Mouse (Mus musculus) neural tube, embryonic 15.5 days (tissue): ENCODE data around the gene Tmem101. TPM values are rescaled to one million over a fixed set of nuclear protein-coding genes. Genes with fewer than 3 reads are reported as not detected.

Experiments
- ATAC-seq: fragments of 200-750 bp; cut with Nextera tagmentation; 2 replicates; pipeline ENCODE4 v1.8.0; 2017; ENCODE audit warnings: mild to moderate bottlenecking, moderate TSS enrichment, moderate library complexity; ENCODE audit not compliant: low FRiP score
- H3K27ac ChIP-seq: fragments of 300-500 bp; sonication (generic); replicated peaks from 2 replicates; pipeline ENCODE4 v1.5.1; 2015; ENCODE audit warnings: mild to moderate bottlenecking, inconsistent platforms
- H3K27me3 ChIP-seq: fragments of 300-500 bp; sonication (generic); replicated peaks from 2 replicates; pipeline ENCODE4 v1.6.1; 2015; ENCODE audit warnings: inconsistent platforms
- H3K36me3 ChIP-seq: fragments of 300-500 bp; sonication (generic); 2 replicates; pipeline ENCODE4 v1.6.1; 2015; ENCODE audit warnings: inconsistent platforms
- H3K4me1 ChIP-seq: fragments of 300-500 bp; sonication (generic); 2 replicates; pipeline ENCODE4 v1.6.1; 2015; ENCODE audit warnings: inconsistent platforms
- H3K4me2 ChIP-seq: fragments of 300-500 bp; sonication (generic); 2 replicates; pipeline ENCODE4 v1.6.1; 2015; ENCODE audit warnings: inconsistent platforms, mild to moderate bottlenecking, moderate library complexity
- H3K4me3 ChIP-seq: fragments of 300-500 bp; sonication (generic); replicated peaks from 2 replicates; pipeline ENCODE4 v1.5.1; 2015; ENCODE audit warnings: mild to moderate bottlenecking, inconsistent platforms
- H3K9ac ChIP-seq: fragments of 300-500 bp; sonication (generic); replicated peaks from 2 replicates; pipeline ENCODE4 v1.6.1; 2015; ENCODE audit warnings: mild to moderate bottlenecking, inconsistent platforms
- H3K9me3 ChIP-seq: fragments of 300-500 bp; sonication (generic); replicated peaks from 2 replicates; pipeline ENCODE4 v1.6.1; 2016; ENCODE audit warnings: inconsistent platforms
- WGBS: fragments of 180-500 bp; shearing (Covaris S2); methylation state at CpG from one replicate; pipeline ENCODE4 v1.1.7; 2015; ENCODE audit warnings: mixed read lengths; 5-methylcytosine and 5-hydroxymethylcytosine counted together
- polyA plus RNA-seq: library from polyadenylated mRNA; unstranded; fragments of >200 nt; fragmentation: Nextera tagmentation; extraction: Ambion mirVana; gene quantifications from 2 replicates; pipeline ENCODE4 v1.2.1, GENCODE M21; 2015

Gene Tmem101
- polyA plus RNA-seq, result 41.2 and 41.5 TPM in 2 replicates

DNA sequence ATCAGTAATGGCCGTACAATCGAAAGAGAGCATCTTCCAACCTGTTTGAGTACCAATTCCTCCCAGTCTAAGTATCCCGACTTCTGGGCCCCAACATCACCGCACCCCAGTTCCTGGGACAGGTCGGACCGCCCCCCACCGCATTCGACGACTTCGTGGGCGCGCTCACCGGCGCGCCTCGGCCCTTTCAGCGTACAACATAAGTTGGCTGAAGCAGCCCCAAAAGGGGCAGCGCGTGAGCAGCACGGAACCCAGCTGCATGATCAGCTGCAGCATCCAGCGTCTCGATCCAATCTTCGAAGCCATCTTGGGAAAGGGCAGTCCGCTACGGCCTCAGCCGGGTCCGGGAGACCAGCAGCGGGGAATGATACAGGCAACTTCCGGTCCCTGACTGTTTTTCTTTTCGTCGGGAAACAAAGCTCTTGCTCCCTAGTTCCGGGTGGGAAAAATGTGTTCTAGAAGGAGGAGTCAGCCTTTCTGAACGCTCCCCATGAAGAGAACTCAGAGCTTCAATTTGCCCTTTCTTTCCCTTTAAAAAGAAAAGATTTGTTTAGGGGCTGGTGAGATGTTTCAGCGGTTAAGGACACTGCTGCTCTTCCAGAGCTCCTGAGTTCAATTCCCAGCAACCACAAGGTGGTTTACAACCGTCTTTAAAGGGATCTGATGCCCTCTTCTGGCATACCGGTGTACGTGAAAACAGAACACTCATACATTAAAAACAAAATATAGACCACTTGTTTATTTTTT is at the start of gene Tmem101:
Gene Tmem101, minus strand, starts transcription at position 366 of the 747 bp plus-strand sequence.
- peak within 1 kb of the TSS; percentile 71 for H3K9ac ChIP-seq
- no peaks in the 10 kb centered on the region for H3K9me3 ChIP-seq
- H3K4me3 ChIP-seq, result peak within 1 kb of the TSS; percentile 64
- H3K36me3 ChIP-seq, result peaks cover 23% of the 10 kb centered on the region
- no peaks in the 10 kb centered on the region for H3K27me3 ChIP-seq
- WGBS, result under 1% methylated on average over 37 of the region's 37 CpGs
- H3K4me1 ChIP-seq, result peaks cover 15% of the 10 kb centered on the region
- ATAC-seq, result peak; percentile 90
- peak within 1 kb of the TSS; percentile 91 for H3K4me2 ChIP-seq
- peak within 1 kb of the TSS; percentile 83 for H3K27ac ChIP-seq

DNA sequence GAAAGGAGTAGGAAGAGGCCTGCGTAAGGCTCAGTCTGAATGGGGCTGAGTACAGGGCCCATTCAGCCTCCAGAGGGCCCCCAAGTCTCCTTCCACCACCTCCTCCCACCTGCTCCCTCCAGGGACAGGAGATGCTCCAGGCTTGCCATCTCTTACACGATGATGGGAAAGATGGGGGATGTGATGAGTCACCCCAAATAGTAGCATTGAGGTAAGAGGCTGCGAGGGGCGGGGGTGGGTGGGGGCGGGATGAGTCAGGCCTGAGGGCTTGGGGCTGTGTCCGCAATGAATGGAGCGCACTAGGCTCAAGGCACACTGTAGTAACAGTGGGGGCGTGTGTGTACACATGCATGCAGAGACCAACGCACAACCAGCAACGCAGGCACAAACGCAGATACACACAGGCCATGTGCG is 45.2 kb upstream of the Tmem101 start:
- peaks cover 97% of the 10 kb centered on the region for H3K36me3 ChIP-seq
- H3K9ac ChIP-seq, result no peak overlapping the region
- H3K4me1 ChIP-seq, result peaks cover 2% of the 10 kb centered on the region; the same call in 1 of the 2 replicates
- ATAC-seq, result no peak
- H3K9me3 ChIP-seq, result no peaks in the 10 kb centered on the region
- H3K4me3 ChIP-seq, result no peak overlapping the region
- no peak overlapping the region for H3K4me2 ChIP-seq
- H3K27ac ChIP-seq, result no peak overlapping the region
- H3K27me3 ChIP-seq, result no peaks in the 10 kb centered on the region
- 81% methylated on average over 12 of the region's 12 CpGs for WGBS

DNA sequence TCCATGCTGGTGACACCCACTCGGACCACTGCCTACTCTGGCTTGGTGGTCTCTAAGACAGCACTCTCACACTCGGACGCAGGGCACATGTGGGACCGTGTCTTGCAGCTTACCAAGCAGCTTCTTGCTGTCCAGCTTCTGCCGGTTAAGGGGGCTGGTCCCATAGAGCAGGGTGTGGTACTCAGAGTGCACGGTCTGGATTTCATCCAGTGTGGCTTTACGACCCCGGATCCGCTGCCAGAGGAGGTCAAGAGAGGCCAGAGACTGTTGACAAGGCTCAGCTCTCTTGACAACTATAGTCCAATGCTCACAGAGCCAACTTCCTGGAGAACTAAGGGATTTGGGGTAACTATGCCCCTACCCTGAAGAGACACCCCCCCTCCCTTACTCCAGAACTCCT is 43.7 kb upstream of the Tmem101 start:
- no peak overlapping the region for H3K9ac ChIP-seq
- WGBS, result 79% methylated on average over 9 of the region's 9 CpGs
- no peaks in the 10 kb centered on the region for H3K27me3 ChIP-seq
- H3K4me1 ChIP-seq, result no peaks in the 10 kb centered on the region
- H3K36me3 ChIP-seq, result peaks cover 97% of the 10 kb centered on the region
- no peak overlapping the region for H3K27ac ChIP-seq
- ATAC-seq, result no peak
- no peaks in the 10 kb centered on the region for H3K9me3 ChIP-seq
- H3K4me2 ChIP-seq, result no peak overlapping the region
- H3K4me3 ChIP-seq, result no peak overlapping the region

DNA sequence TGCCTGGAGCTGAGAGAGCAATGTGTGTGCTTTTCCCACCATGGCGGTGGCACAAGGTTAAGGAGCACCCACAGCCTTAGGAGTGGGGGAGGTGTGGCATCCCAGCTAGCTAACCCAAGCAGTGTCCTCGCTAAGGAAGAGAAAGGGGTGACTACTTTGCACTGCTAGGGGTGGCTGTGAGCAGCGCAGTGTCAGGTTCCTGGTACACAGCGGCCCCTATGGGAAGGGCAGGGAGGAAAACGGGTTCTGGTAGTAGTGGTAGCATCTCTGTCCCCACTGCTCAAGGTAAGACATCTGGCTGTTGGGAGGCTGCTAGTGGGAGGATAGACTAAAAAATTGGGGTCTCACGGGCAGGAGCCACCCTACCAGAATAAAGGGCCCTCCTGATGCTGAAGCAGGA is 42.0 kb upstream of the Tmem101 start:
- H3K9me3 ChIP-seq, result no peaks in the 10 kb centered on the region
- H3K4me3 ChIP-seq, result no peak overlapping the region
- H3K27ac ChIP-seq, result no peak overlapping the region
- no peaks in the 10 kb centered on the region for H3K27me3 ChIP-seq
- no peaks in the 10 kb centered on the region for H3K4me1 ChIP-seq
- WGBS, result 72% methylated on average over 6 of the region's 6 CpGs
- H3K9ac ChIP-seq, result no peak overlapping the region
- H3K36me3 ChIP-seq, result peaks cover 91% of the 10 kb centered on the region
- no peak overlapping the region for H3K4me2 ChIP-seq
- no peak for ATAC-seq

DNA sequence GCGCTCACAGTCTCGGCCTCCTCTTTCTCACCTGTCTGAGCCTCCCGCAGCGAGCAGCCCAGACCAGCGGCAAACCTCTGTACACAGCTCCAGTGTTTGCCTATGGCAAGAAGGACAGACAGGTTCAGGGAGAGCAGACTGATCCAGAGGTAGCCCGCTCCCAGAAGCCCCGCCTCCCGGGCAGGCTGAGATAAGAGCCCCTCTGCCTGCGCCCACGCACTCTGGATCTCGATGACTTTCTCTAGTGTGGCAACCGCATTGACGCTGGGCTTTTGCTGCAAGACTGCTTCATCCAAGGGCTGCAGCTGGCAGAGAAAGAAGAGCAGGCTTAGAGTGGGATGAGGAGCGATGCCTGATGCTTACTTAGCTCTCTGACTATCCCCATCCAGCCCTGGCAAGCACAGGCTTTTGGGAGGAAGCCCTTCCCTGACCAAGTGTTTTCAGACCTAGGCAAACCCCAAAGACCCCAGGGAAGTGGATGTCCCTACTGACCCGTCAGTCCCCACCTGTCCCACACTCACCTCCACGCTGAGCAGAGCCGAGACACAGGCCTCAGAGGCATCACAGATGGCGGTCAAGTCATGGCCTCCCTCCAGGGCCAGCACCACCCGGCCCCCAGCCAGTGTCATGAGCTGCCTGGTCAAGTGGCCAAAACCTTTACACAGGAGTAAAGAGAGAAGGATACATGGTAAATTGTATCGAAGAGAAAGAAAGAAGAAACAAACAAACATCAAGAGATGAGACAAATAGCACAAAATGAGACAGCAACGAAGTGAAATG is 40.0 kb upstream of the Tmem101 start:
- no peaks in the 10 kb centered on the region for H3K9me3 ChIP-seq
- H3K36me3 ChIP-seq, result peaks cover 80% of the 10 kb centered on the region
- H3K4me1 ChIP-seq, result peaks cover 2% of the 10 kb centered on the region
- H3K27ac ChIP-seq, result no peak overlapping the region
- ATAC-seq, result no peak
- no peak overlapping the region for H3K4me3 ChIP-seq
- H3K9ac ChIP-seq, result no peak overlapping the region
- WGBS, result 86% methylated on average over 21 of the region's 21 CpGs
- no peaks in the 10 kb centered on the region for H3K27me3 ChIP-seq
- H3K4me2 ChIP-seq, result no peak overlapping the region

DNA sequence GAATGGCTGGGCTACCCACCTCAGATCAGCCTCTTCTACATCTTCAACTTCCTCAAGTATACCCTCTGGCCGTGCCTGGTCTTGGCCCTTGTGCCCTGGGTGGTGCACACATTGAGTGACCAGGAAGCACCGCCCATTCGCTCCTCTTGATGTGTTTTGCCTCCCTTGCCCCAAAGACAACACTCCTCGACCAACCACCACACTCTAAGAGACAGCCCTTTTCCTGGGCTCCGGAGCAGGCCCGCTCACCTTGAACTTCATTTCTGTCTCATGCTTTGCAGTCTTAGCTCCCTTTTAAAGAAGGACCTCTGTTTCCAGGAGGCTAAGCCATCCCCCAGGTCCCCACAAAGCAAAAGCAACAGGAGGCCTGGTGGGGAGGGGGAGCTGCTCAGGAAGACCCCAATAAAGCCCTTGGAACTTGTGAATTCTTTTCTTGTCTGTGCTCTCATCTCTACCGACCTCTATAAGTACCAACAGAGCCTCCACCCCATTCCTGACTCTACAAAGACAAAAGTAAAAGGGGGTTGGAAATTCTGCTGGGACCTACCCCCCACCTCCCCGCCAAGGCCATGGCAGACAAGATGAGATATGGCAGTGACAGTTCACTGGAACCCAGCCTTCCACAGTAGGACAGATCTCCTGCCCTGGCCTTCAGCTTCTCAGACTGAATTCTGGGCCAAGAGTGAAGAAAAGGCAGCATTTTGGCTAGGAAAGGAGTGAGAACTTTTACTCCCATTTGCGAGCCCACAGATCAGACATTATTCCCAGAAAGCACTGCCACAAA is 37.6 kb upstream of the Tmem101 start:
- Histone ChIP-seq H3K9ac (no peak overlapping the region), H3K27me3 (no peaks in the 10 kb centered on the region), H3K4me3 (no peak overlapping the region), H3K9me3 (no peaks in the 10 kb centered on the region), H3K4me2 (no peak overlapping the region), H3K4me1 (peaks cover 22% of the 10 kb centered on the region), H3K36me3 (peaks cover 56% of the 10 kb centered on the region), H3K27ac (no peak overlapping the region)
- no peak for ATAC-seq
- WGBS, result 75% methylated on average over 9 of the region's 9 CpGs

DNA sequence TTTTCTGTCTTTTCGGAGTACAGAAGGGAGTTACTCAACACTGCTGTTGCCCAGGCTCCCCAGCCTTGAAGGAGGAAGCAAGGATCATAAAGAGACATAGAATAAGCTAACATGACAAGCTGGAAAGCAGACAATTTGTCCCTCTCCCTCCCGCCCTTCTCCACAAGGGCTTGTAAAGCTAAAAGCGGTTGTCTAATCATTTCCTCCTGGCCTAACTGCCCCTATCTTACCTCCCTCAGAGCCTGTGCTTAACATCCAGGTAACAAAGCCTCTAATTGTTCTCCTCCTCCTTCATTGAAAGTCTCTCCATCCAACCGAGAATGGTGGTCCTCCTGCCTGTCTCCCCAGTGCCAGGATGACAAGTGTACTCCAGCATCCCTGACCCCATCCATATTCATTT is 34.6 kb upstream of the Tmem101 start:
- peak overlapping the region; percentile 57 for H3K4me3 ChIP-seq
- 34% methylated on average over 4 of the region's 4 CpGs for WGBS

DNA sequence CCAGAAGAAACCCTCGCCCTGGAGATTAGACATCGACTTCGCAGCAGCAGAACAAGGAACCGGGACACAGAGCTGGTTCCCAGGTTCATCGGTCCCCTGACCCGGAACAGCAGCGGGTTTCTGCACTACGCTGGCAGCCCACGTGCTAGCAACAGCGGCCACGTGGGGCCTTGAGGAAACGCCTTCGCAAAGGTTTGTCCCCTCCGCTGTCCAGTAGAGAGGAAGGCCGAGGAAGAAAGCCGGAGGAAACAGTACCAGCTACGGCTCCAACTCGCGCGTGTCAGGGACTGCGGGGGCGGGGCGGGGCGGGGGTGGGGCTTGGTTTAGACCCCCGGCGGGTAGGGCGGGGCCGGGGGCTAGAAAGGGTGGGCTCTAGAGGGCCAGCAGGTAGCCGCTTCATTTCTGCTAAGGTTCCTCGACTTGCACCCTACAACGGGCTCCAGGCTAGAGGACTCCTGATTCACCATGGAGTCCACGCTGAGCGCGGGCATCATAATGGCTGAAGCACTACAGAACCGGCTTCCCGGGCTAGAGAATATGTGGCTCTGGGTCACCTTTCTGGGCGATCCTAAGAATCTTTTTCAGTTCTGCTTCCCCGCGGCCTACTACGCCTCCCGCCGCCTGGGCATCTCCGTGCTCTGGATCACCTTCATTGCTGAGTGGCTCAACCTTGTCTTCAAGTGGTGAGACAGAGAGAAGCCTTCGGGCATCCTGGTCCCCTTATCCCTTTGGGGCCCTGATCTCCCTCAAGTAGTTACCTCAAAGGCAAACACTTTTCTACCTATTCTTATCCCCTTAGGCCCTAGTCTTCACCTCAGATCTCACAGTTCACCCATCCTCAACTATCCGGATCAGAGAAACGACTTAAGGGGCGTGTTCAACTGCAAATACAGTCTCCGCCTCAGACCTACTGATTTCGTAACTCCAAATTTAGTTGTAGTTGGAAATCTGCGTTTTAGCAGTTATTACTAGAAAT is 33.5 kb upstream of the Tmem101 start, which contains the start of gene G6pc3:
Gene G6pc3, plus strand, starts transcription at position 160 of the 976 bp plus-strand sequence.
- Histone ChIP-seq H3K4me3 (peak within 1 kb of the TSS; percentile 57), H3K27me3 (no peaks in the 10 kb centered on the region), H3K4me1 (peaks cover 28% of the 10 kb centered on the region), H3K4me2 (peak within 1 kb of the TSS; percentile 83), H3K9me3 (no peaks in the 10 kb centered on the region), H3K36me3 (peaks cover 15% of the 10 kb centered on the region), H3K27ac (peak within 1 kb of the TSS; percentile 77), H3K9ac (peak within 1 kb of the TSS; percentile 56)
- ATAC-seq, result peak; percentile 85
- 3% methylated on average over 50 of the region's 50 CpGs for WGBS

More for the DNA sequence above, 34.6 kb upstream of the Tmem101 start:
- Histone ChIP-seq H3K27me3 (no peaks in the 10 kb centered on the region), H3K36me3 (peaks cover 26% of the 10 kb centered on the region), H3K4me1 (peaks cover 24% of the 10 kb centered on the region), H3K4me2 (peak overlapping the region; percentile 83), H3K9me3 (no peaks in the 10 kb centered on the region), H3K27ac (no peak overlapping the region), H3K9ac (peak overlapping the region; percentile 56; the same call in 1 of the 2 replicates)
- no peak for ATAC-seq

DNA sequence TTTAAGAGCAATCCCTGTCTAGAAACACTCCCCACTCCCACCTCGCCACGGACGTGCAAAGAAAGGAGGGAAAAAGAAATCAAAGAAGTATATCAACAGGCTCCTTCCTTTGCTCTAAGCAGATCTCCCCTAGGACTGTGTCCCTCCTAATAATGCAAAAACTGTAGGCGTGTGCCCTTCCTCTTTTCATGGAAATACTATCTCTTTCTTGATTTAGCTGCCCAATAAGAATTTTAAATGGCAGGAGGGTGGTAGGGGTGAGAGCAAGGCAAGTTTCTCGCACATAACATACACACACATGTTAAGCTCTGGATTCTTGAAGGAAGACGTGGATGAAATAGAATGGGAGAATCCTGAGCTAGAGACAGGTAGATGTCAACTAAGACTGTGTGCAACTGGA is 32.8 kb upstream of the Tmem101 start:
- Histone ChIP-seq H3K4me2 (peak overlapping the region; percentile 83), H3K4me3 (peak overlapping the region; percentile 57), H3K4me1 (peaks cover 32% of the 10 kb centered on the region), H3K9ac (peak overlapping the region; percentile 40), H3K36me3 (peaks cover 14% of the 10 kb centered on the region), H3K27me3 (no peaks in the 10 kb centered on the region), H3K9me3 (no peaks in the 10 kb centered on the region), H3K27ac (peak overlapping the region; percentile 77)
- WGBS, result 69% methylated on average over 6 of the region's 6 CpGs
- ATAC-seq, result no peak

DNA sequence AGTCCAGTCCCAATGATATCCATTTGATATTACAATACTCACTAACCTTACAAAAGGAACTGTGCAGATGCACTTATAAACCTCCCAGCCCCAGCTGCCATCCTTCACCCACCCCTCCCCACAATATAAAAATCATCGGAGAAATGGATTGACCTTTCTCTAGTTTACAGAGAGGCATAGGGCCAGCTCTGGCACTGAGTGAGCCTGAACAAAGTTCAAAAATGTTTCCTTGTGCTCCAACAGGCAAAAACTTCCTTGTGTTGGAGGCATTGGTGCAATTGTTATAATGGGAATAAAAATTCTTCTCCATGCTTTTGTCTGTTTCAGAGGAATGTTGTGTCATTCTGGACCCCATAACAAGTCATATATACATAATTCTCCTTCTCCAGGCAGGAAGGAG is 30.0 kb upstream of the Tmem101 start:
- no peaks in the 10 kb centered on the region for H3K27me3 ChIP-seq
- no peaks in the 10 kb centered on the region for H3K9me3 ChIP-seq
- H3K27ac ChIP-seq, result no peak overlapping the region
- no peak overlapping the region for H3K4me3 ChIP-seq
- peaks cover 42% of the 10 kb centered on the region for H3K4me1 ChIP-seq
- H3K9ac ChIP-seq, result no peak overlapping the region
- H3K36me3 ChIP-seq, result peaks cover 13% of the 10 kb centered on the region
- ATAC-seq, result no peak
- H3K4me2 ChIP-seq, result no peak overlapping the region
- 78% methylated on average over 1 of the region's 1 CpGs for WGBS
